9 mouse cellular contexts compared by ENCODE assay signal in genomic region chr1:153054112-153054821, GRCm38 (mm10).
DNase-seq lines count a peak whose midpoint lies in the region; ATAC-seq and TF ChIP-seq lines count a peak whose summit lies in the region.
"Had no signal": no experiment of that assay in that cellular context is flagged by ENCODE, and none has a peak within 500 bp of the region (broad histone marks: within the 10 kb centered on the region; RNA-seq: fewer than 3 reads in every experiment).

No protein-coding gene starts in this region.

- no peak overlapping the region for H3K4me3 ChIP-seq in gastrocnemius, adult 2 months
- H3K4me3 ChIP-seq in embryonic facial prominence, embryonic 14.5 days (ENCODE audit: low read depth, low read length): no peak overlapping the region
- no peak overlapping the region for H3K4me3 ChIP-seq in limb, embryonic 13.5 days

- intact Hi-C loops in gastrocnemius, adult 2 months (cut with DNase I): no loop called here
- intact Hi-C loops in gastrocnemius, postnatal 14 days (cut with DNase I; ENCODE audit: low total_unique reads): no loop called here

- H3K4me1 ChIP-seq in embryonic facial prominence, embryonic 14.5 days (ENCODE audit: control insufficient read depth, insufficient read depth, low read length): peaks cover 16% of the 10 kb centered on the region
- H3K4me1 ChIP-seq in limb, embryonic 13.5 days: peaks cover 22% of the 10 kb centered on the region

- 13% methylated on average over 11 of the region's 11 CpGs for WGBS in embryonic facial prominence, embryonic 14.5 days
- 12% methylated on average over 11 of the region's 11 CpGs for WGBS in limb, embryonic 13.5 days

- ATAC-seq in embryonic facial prominence, embryonic 14.5 days (ENCODE audit: low read depth): peak; percentile 34; the same call in 1 of the 2 replicates
- peak; percentile 44 for ATAC-seq in limb, embryonic 13.5 days (ENCODE audit: low FRiP score, low read depth)
- ATAC-seq in erythroblast, adult 5-6 weeks (replicated peaks; ENCODE audit: low FRiP score, poor library complexity, severe bottlenecking): no peak

- peak overlapping the region; percentile 11; the same call in 1 of the 2 replicates for H3K4me2 ChIP-seq in embryonic facial prominence, embryonic 14.5 days (ENCODE audit: low read depth, low read length)
- peak overlapping the region; percentile 44 for H3K4me2 ChIP-seq in limb, embryonic 13.5 days (replicated peaks)

- peak; percentile 52 for DNase-seq in gastrocnemius, adult 2 months
- no peak for DNase-seq in gastrocnemius, postnatal 14 days
- DNase-seq in brain, adult 2 months (ENCODE audit: low read depth, low spot score): peak; percentile 74
- peak; percentile 59 for DNase-seq in embryonic facial prominence, embryonic 14.5 days (ENCODE audit: low spot score)
- no peak for DNase-seq in B cell, adult 2 months
- no peak for DNase-seq in gastrocnemius, postnatal 25 days

- no peak overlapping the region for H3K9ac ChIP-seq in embryonic facial prominence, embryonic 14.5 days (ENCODE audit: low read depth, low read length)
- H3K9ac ChIP-seq in limb, embryonic 13.5 days: peak overlapping the region; percentile 25; the same call in 1 of the 2 replicates

- no peaks in the 10 kb centered on the region for H3K9me3 ChIP-seq in embryonic facial prominence, embryonic 14.5 days (ENCODE audit: control insufficient read depth, low read length)
- H3K9me3 ChIP-seq in limb, embryonic 13.5 days: no peaks in the 10 kb centered on the region

- H3K27me3 ChIP-seq in embryonic facial prominence, embryonic 14.5 days (replicated peaks; ENCODE audit: control insufficient read depth, insufficient read depth, low read length): no peaks in the 10 kb centered on the region
- H3K27me3 ChIP-seq in limb, embryonic 13.5 days: no peaks in the 10 kb centered on the region

- no peaks in the 10 kb centered on the region for H3K36me3 ChIP-seq in embryonic facial prominence, embryonic 14.5 days (ENCODE audit: control insufficient read depth, insufficient read depth, low read length)
- no peaks in the 10 kb centered on the region for H3K36me3 ChIP-seq in limb, embryonic 13.5 days

- no peak for TF ChIP-seq CTCF in gastrocnemius, adult 2 months (IDR thresholded peaks at IDR 0.05)

- H3K27ac ChIP-seq in gastrocnemius, adult 2 months: peak overlapping the region; percentile 44
- no peak overlapping the region for H3K27ac ChIP-seq in embryonic facial prominence, embryonic 14.5 days (replicated peaks; ENCODE audit: low read depth, low read length)
- H3K27ac ChIP-seq in limb, embryonic 13.5 days: 0 out of 2 replicates have a peak overlapping the region, but pooled peaks have one; percentile 11
- H3K27ac ChIP-seq: kidney, postnatal 0 days had no signal

Comparison
In these comparisons a context has a peak if more than half of its experiments do, and no peak if none do; other contexts are left out.
1. DNase-seq: peak in gastrocnemius, adult 2 months (single experiment), brain, adult 2 months (single experiment) and embryonic facial prominence, embryonic 14.5 days (single experiment); none in gastrocnemius, postnatal 14 days (single experiment), B cell, adult 2 months (0 of 2) and gastrocnemius, postnatal 25 days (single experiment).